Mouse (Mus musculus): ENCODE results near the gene Shisa8.
A peak's percentile ranks its signal among the peaks of the same experiment; 100 is the strongest.

Gene Shisa8

DNA sequence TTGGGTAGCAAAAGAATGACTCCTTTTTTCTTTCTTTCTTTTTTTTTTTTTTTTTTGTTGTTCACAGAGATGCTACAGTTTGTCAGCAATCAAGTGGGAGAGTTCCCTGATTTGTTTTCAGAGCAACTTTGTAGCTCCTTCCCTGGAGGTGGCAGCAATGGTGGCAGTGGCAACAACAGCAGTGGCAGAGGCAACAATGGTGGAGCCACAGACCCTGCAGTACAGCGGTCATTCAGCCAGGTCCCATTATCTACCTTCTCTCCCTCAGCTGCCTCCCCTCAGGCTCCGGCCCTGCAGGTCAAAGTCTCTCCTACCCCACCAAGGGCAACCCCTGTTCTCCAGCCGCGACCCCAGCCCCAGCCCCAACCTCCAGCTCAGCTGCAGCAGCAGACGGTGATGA is 42.9 kb downstream of the Shisa8 start:
- no peak for DNase-seq

DNA sequence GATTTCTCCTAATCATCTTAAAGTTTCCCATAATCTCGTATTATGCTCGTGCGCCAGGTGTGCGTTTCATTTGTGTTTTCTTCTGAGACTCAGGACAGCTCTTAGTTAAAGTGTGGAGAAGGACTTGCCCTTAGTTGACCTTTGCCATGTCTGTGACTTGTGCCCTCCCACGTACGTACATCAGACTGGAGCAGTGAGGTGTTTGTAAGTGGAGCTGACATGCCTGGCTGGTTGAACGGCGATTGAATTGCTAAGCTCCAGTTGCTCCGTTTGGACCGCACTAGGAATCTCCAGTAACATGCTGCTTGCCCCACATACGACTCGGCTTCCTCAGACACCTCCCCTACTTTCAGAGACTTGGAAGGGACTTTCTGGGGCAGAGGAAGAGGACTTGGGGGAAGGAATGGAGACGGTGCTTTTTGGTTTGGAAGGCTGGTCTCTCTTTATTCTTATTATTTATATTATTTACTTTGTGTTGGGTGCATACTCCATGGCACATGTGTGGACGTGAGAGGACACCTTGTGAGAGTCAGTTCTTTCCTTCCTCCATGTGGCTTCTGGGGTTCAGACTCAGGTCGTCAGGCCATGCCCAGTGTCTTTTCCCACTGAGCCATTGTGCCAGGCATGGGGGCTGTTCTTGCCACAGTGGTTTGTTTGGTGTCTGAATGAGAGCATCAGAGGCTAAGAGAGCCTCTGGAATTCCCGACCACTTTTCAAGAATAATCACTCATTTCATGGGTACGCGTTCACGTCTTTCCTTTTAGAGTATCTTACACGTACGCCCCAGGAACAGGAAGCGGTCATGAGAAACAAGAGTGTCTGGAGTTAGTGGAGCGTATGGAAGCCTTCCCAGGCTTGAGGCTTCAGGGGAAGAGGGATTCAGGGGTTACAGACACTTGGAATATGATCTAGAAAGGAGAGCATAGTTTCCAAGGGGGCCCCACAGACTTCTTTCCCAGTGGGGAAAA is 45.1 kb downstream of the Shisa8 start:
- no peak for DNase-seq

DNA sequence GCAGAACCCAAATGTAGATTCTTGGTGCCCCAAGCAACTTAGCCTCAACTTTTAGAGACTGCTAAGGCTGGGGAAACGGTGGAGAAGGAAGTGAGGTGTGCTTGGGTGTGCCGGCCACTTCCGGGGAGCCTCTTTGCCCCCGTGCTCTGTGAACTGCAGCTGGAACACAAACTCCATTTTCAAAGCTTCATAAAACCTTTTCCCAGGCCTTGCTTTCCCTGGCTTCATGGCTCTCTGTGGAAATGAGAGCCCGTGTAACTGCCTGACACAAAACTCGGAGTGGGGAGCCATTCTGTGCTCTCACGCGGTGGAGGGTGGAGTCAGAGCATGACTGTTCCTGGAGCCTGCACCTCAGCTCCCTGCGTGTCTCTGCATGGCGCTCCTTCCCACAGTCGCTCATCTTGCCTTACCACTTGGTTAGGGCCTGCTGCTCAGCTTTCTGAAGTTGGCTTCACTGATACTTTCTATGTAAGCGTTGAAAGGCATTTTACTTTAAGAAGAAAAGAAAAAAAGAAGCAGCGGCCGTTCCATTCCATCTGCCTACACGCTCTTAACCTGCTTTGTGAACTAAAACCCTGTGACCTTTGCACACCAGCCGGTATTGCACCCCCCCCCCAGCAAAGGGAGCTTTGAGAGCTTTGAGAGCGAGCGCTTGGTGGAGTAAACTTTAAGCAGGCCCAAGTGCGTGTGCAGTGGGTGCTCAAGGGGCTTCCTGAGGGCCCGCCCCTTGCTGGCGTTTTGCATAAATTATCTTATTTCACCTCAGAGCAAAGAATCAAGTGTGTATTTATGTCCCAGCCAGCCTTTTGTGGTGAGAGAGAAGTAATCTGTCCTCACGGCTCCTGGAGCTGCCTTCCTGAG is 46.1 kb downstream of the Shisa8 start:
- DNase-seq: no peak

DNA sequence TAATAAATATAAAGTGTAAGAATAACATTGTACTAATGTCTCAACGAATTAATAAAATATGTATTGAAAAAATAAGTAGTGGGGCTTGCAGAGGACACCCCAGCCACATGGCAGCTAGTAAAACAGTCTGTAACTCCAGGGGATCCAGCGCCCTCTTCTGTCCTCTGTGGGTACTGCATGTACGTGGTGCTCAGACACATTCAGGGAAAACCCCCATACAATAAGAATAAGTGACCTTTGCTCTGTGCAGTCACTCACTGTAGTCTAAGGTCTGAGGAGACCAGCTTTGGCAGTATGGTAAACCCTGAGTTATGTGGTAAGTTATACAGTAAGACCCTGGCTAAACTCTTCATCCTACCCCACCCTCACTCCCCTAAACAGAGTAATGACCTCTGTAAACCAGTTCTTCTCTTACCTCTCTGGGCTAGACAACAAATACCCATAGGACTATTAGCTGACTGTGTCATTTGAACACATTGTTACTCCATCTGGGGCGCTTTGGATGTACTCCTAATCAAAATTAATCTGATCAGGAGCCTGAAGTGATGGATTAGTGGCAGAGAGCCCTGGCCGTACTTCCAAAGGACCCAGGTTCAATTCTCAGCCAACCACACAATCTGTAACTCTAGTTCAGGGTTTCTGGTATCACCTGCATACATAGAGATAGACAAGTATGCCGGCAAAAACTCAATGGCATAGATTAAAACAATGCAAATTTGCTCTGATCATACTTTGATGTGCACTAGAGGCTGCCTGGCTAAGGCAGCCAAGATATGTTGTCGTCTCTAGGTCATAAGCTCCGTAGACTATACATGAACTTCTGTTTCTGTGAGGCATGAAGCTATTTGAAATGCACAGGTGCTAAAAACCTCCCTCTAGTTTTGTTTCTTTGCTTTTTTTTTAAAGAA is 47.0 kb downstream of the Shisa8 start:
- DNase-seq: peak; percentile 84

DNA sequence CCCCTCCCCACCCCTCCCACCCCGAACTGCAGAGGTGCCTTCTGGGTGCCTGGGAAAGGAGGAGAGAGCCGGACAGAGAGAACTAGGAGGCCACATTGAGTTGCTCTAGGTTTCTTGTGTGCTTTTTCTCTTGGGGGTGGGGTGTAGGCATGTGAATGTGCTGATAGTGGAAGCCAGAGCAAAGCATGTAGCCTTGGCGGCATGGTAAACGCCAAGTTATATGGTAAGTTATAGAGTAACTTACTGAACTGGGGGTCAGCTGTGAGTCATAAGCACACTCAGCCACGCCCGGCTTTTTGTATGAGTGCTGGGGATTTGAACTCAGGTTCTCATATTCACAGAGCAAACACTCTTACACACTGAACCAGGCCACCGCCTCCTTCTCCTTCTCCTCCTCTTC is 48.1 kb downstream of the Shisa8 start:
- no peak for DNase-seq

DNA sequence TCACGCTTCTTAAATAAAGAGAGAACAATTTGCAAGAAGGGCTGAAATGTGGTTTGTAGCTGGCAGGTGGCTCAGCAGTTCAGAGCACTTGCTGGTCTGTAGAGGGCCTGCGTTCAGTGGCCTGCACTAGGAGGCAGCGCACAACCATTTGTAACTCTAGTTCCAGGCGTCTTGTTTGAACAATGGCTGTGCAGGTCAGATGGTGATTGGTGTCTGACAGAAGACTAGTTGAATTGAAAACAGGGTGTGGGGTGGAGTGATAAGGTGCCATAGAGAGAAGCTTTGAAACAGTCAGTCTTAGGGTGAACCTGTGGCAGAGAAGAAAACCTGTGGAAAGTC is 48.6 kb downstream of the Shisa8 start:
- DNase-seq: no peak

DNA sequence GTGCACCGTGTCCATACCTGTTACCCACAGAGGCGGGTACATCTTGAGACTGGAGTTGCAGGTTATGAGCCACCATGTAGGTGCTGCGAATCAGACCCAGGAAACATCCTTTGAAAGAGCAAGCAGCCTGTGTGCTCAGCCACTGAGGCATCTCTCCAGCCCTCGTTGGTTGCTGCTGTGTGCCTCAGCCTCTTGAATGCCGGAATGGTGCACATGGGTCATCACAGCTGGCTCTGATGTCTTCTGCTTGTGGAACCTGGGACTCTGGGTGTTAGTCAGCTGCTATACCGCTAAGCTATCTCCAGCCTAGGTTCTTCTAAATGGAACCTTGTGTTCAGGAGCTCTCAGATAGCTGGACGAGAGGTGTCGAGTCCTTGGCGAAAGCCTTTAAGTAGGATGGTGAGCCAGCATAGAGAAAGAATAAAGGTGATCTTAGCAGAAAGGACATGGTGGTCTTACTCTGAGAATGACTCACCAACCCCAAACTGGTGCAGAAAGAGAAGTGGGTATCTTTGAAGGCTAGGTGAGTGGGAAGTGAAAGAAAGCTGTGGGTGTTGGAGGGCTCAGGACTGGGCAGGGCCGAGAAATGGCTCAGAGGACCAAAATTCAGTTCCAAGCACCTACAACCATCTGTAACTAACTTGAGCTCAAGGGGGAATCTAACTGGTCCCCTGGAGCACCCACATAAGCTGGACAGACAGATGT is 49.1 kb downstream of the Shisa8 start:
- DNase-seq: no peak

DNA sequence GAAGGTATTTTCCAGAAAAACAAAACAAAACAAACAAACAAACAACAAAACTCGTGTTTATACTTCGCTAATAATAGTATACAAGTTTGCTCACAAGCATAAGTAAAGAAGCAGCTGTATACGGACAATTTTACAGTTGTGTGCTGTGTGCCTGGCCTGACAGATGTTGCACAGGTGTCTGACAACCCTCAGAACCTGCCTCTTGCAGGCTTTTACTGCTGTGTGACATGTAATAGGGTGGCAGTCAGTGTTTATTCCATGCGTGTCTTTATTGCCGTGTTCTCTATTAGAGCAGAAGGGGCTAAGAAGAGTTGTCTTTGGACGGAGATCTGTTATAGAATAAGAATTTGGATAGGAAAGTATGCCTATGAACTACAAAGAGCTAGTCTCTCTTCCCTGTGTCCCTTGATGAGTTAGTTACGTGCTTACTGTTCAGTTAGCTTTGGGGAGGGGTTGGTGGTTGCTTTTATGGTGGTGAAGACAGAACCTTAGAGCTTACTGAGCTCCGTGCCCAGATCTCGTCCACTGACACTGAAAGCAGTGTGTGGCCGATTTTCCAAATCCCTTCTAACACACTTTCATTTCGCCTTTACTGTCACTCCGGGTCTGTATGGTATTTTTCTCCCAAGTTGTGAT is 50.5 kb downstream of the Shisa8 start:
- no peak for DNase-seq

DNA sequence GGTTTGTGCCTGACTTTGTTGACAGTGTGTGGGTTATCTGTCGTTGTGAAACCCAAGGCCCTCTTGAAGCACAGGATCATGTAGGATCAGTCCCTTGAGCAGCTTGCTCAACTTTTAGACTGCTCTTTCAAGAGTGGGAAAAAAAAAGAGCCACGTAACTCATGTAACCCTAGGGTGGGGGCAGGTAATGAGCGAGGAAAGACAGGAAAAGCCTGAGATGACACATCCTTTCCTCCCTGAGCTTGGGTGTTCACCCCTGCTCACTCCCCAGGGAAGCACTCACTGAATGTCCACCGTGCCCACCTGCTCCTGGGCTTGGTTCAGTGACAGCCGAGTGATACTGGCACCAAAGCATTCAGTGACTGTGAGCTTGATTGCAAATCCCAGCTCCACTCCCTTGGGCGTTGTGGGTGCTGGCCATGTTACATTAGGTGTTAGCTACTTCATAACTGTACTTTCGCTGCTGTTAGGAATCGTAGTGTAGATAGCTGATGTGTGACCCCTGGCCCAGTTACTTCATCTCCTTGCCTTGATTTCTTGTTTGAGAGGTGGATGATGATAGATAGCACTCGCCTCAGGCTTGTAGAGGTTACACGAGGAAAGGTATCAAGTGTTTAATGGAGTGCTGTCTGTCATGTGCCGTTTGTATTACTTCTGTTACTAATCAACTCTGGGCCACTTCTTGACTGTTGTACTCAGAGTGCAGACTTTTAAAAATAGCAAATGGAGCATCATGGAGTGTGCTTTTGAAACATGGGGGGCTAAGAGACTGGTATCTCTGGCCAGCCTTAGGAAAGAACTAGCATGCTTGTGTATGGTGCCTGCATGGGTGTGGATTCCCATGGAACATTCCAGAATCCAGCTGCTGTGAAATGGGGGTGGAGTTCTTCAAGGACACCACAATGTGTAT is 51.6 kb downstream of the Shisa8 start:
- DNase-seq: no peak

DNA sequence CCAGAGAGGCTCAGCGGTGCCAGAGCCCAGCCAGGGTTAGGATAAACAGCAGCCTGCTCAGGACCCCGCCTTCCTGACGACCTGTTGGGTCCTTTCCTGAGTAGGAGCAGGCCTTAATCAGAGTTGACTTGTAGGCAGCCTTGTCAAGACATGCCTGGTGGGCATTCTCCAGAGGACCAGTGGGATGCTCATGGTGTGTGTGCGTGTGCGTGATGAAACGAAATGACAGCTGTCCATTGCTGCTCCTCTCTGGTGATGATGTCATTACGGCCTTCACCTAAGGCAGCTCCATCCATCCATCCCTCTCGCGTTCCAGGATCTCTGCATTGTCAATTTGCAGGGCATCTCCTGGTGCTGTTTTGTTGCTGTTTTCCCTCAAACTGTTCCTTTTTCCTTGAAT is 53.1 kb downstream of the Shisa8 start:
- DNase-seq: no peak

DNA sequence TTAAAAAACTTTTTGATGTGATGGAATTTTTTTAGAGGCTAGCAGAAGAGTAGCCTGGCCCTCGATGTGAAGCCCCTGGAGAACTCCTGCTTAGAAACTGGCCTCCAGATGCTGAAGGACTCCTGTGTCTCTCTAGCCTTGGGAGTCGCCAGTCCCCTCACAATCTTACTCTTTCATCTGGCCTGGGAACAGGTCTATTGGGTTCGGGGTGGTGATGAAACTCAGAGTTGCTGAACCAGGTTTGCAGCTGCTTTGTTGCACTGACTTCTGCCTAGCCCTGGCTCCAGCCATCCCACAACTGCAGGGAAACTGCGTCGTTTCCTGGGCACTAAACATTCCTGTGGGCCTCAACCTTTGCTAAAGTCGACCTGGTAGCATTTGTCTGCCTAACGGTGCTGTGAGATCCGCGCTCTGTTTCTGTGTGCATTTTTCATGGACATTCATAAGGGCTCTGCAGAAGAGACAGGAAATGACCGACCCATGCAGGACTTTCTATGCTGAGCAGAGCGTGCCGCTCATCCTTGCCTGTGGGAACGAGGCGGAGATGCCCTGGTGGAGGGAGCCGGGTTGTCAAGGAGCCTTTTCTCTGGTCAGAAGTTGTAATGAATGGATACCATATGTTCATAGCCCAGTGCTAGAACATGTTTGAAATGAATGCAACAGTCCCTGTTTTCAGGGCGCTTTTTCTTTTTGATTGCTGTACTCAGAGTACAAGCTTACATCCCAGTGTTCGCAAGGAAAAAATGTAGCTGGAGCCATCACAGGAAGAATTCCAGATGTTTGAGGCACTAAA is 54.2 kb downstream of the Shisa8 start:
- DNase-seq: no peak

DNA sequence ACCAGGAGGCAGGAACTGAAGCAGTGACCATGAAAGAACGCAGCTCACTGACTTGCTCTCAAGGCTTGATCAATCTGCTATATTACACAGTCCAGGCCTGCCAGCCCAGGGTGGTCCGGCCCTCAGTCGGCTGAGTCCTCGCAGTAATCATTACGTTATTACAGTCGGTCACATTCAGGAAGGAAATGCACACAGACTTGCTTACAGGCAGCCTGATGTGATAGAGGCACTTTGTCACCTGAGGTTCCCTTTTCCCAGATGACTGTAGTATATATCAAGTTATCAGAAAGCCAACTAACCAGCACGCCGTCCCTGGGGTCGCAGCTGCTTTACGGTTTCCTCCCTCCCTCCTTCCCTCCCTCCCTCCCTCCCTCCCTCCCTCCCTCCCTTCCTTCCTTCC is 55.7 kb downstream of the Shisa8 start:
- DNase-seq: no peak

DNA sequence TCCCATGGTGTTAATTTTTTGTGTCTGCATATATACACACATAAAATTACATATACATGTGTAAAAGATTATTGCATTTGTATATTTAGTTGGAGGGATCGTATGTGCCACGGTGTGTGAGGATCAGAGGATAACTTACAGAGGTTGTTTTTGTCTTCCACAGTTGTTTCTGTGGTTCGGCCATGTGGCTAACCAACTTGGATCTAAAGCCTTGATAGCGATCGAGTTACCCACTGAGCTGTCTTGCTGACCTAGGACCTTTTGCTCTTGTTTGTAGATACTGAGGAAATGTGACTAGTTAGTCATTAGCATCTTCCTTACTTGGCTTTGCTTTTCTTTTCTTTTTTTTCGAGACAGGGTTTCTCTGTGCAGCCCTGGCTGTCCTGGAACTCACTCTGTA is 56.3 kb downstream of the Shisa8 start:
- no peak for DNase-seq

All from cerebellum, adult 8-10 months (tissue).